Mouse (Mus musculus) liver, adult 2 months (tissue): ENCODE measurements around the gene Zmynd12. TPM values are rescaled to one million over a fixed set of nuclear protein-coding genes. Genes with fewer than 3 reads are reported as not detected.

Experiments
- DNase-seq: peaks from one replicate; pipeline ENCODE4 v3.0.0-alpha.2; 2011; ENCODE audit warnings: low read depth, low spot score; ENCODE audit errors: extremely low read depth
- H3K27ac ChIP-seq: fragments of 200-500 bp; replicated peaks from 2 replicates; pipeline ENCODE4 v1.5.1; 2012; ENCODE audit warnings: low read depth, mild to moderate bottlenecking, control low read depth, inconsistent platforms, low read length; ENCODE audit not compliant: insufficient read depth
- H3K27me3 ChIP-seq: fragments of 200-500 bp; 2 replicates; pipeline ENCODE4 v1.6.1; 2012; ENCODE audit warnings: mild to moderate bottlenecking, moderate library complexity, low read length, inconsistent platforms; ENCODE audit not compliant: control insufficient read depth, insufficient read depth
- H3K36me3 ChIP-seq: fragments of 200-500 bp; 2 replicates; pipeline ENCODE4 v1.6.1; 2012; ENCODE audit warnings: low read length, inconsistent platforms; ENCODE audit not compliant: control insufficient read depth, insufficient read depth
- H3K4me1 ChIP-seq: fragments of 200-500 bp; 2 replicates; pipeline ENCODE4 v1.6.1; 2011; ENCODE audit warnings: low read length; ENCODE audit not compliant: control insufficient read depth, insufficient read depth
- H3K4me3 ChIP-seq: fragments of 200-500 bp; 2 replicates; pipeline ENCODE4 v1.5.1; 2011; ENCODE audit warnings: low read depth, mild to moderate bottlenecking, control low read depth, low read length, moderate library complexity; ENCODE audit not compliant: insufficient read depth
- H3K79me2 ChIP-seq: fragments of 200-500 bp; 2 replicates; pipeline ENCODE4 v1.6.1; 2012; ENCODE audit warnings: inconsistent platforms, mild to moderate bottlenecking, low read length, moderate library complexity; ENCODE audit not compliant: control insufficient read depth, insufficient read depth
- H3K9ac ChIP-seq: fragments of 200-500 bp; 2 replicates; pipeline ENCODE4 v1.6.1; 2012; ENCODE audit warnings: low read depth, mild to moderate bottlenecking, control low read depth, inconsistent platforms, low read length
- CTCF ChIP-seq: fragments of 200-500 bp; IDR thresholded peaks from 2 replicates; pipeline ENCODE4 v1.5.1; 2011; ENCODE audit warnings: low read depth, low read length, control low read depth
- POLR2A ChIP-seq: fragments of 200-500 bp; IDR thresholded peaks from 2 replicates; pipeline ENCODE4 v1.6.1; 2011; ENCODE audit warnings: low read length, control low read depth; ENCODE audit not compliant: insufficient read depth; ENCODE audit errors: extremely low read depth
- WGBS: fragments of 180-500 bp; shearing (Covaris S2); methylation state at CpG from one replicate; pipeline ENCODE4 v1.1.7; 2018; 5-methylcytosine and 5-hydroxymethylcytosine counted together
- polyA plus RNA-seq: library from polyadenylated mRNA; depleted of rRNA; stranded (reverse); fragments of >200 nt; gene quantifications from 2 replicates; pipeline ENCODE4 v1.2.3, GENCODE M21; 2012
- total RNA-seq: library from RNA; depleted of rRNA; stranded (reverse); fragments of >200 nt; gene quantifications from 2 replicates; pipeline ENCODE4 v1.2.3, GENCODE M21; 2014

Gene Zmynd12
- total and polyA plus RNA-seq, 2 experiments, result 0.15 to 0.28 TPM

DNA sequence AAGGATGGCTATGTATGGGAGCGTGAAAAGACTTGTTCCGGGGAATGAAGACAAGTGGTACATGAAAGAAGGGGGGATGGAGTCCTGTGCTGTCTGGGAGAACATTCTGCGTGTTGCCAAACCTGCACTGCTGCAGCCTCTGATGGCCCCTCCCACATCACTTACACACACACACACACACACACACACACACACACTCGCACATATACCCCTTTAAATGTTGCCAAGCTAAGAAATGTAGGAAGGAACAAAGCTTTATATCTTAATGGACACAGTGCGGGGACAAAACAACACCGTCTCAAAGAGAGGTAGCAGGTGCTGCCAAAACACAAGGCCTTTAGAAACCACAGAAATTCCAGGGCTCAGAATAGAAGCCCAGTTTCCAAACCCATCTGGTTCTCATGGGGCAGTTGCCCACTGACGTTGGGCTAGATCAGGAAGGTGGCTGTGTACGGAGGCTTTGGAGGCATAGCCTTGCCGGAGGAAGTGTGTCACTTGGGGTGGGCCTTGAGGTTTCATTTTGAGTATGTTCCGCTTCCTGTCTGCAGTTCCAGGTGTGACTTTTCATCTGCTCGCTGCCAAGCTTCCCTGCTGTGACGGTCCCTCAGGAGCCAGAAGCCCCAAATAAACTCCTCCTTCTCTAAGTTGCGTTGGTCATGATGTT is 41.3 kb downstream of the Zmynd12 start:
- Histone ChIP-seq H3K4me1 (peaks cover 6% of the 10 kb centered on the region), H3K27ac (no peak overlapping the region), H3K27me3 (no peaks in the 10 kb centered on the region), H3K36me3 (no peaks in the 10 kb centered on the region), H3K9ac (no peak overlapping the region), H3K4me3 (no peak overlapping the region), H3K79me2 (no peaks in the 10 kb centered on the region)
- no peak for DNase-seq
- TF ChIP-seq CTCF, result no peak
- TF ChIP-seq POLR2A, result no peak
- 88% methylated on average over 13 of the region's 13 CpGs for WGBS

DNA sequence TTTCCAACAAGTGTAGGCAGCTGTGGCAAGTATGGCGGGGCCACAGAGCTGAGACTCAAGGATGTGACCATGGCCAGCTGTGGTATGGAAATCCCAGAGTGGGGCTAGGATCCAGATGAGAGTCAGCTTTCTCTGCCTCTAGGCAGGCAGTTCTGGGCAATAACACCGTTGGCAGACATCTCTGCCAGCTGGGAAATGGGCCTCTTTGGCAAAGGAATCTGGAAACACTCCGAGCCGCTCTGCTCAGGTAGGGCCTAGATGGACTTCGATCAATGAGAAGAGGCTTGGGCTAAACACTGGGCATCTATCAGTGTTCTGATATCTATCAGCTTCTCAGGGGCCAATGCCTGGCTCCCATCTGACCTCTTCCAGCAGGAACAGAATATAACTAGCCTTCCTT is 43.2 kb downstream of the Zmynd12 start:
- TF ChIP-seq POLR2A (no peak), CTCF (no peak)
- no peaks in the 10 kb centered on the region for H3K36me3 ChIP-seq
- no peaks in the 10 kb centered on the region for H3K79me2 ChIP-seq
- H3K4me3 ChIP-seq, result no peak overlapping the region
- no peak overlapping the region for H3K9ac ChIP-seq
- no peak overlapping the region for H3K27ac ChIP-seq
- H3K4me1 ChIP-seq, result peaks cover 6% of the 10 kb centered on the region
- 38% methylated on average over 5 of the region's 5 CpGs for WGBS
- H3K27me3 ChIP-seq, result no peaks in the 10 kb centered on the region
- DNase-seq, result peak; percentile 76

DNA sequence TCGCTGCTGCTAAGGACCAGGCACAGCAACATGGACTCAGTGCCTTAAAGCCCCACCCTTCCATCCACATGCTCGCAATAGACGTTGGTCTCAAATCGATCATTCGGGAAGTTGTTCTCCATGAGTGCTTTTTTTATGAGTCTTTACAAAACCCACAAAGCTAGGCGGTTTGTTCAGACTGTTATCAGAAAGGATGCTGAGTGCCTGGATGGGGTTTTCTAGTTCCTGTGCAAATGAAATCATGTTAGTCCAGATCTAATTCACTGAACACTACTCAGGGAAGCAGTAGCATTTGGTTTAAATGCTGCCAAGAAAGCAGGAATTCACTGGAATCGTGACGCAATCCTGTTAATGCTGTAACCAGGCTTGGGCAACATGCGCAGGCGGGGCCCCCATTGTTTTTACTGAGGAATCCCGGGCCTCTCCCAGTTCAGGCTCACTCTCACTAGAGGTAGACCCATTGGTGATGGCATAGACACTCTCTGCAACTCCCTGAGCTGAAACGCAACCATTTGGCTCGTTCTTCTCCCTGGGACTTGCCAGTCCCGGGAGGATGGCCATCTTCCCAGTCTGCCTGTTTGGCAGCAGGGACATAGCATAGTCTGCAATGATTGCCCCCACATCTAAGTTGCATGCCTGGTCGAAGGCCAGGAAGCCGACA is 45.2 kb downstream of the Zmynd12 start:
- WGBS, result 34% methylated on average over 16 of the region's 16 CpGs
- no peak overlapping the region for H3K9ac ChIP-seq
- no peaks in the 10 kb centered on the region for H3K79me2 ChIP-seq
- TF ChIP-seq CTCF, result no peak
- no peak for TF ChIP-seq POLR2A
- no peak overlapping the region for H3K4me3 ChIP-seq
- peak; percentile 82 for DNase-seq
- H3K27ac ChIP-seq, result no peak overlapping the region
- H3K27me3 ChIP-seq, result no peaks in the 10 kb centered on the region
- H3K36me3 ChIP-seq, result no peaks in the 10 kb centered on the region
- H3K4me1 ChIP-seq, result peaks cover 6% of the 10 kb centered on the region

DNA sequence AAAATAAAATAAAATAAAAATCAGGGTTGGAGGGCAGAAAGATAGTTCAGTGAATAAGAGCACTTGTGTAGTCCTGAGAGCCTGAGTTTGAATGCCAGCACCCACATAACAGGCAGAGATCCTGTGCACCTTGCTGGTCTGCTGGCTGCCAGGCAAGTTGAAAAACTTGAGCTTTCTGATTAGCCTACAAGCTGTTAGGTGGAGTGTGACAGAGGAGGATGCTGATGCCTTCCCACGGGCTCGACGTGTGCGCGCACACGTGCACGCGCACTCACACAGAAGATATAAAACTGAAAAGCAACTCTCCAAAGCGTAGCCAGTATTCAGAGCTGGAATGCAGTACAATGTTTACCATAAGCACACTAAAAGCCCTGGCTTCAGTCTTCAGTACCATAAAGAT is 49.9 kb downstream of the Zmynd12 start:
- H3K4me3 ChIP-seq, result no peak overlapping the region
- no peaks in the 10 kb centered on the region for H3K27me3 ChIP-seq
- WGBS, result 88% methylated on average over 9 of the region's 9 CpGs
- no peak overlapping the region for H3K9ac ChIP-seq
- TF ChIP-seq CTCF (no peak), POLR2A (no peak)
- H3K36me3 ChIP-seq, result no peaks in the 10 kb centered on the region
- no peak for DNase-seq
- H3K79me2 ChIP-seq, result no peaks in the 10 kb centered on the region
- no peak overlapping the region for H3K27ac ChIP-seq
- peaks cover 5% of the 10 kb centered on the region for H3K4me1 ChIP-seq

DNA sequence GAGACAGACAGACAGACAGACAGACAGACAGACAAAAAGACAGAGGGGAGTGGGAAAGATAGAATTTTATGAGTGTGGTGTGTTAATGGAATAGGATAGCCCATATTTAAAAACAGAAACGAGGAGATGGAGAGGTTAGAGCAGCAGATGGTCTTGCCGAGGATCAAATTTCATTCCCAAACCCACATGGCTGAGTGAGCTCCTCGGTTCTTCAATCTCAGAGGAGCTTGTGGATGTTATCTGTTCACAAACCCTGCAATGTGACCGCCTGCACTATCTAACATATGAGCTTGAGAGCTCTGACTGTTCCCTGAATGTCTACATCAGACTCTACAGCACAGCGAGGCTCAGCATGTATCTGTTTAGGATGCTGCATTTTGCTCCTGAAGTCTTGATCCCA is 50.5 kb downstream of the Zmynd12 start:
- H3K27ac ChIP-seq, result no peak overlapping the region
- H3K4me3 ChIP-seq, result no peak overlapping the region
- no peaks in the 10 kb centered on the region for H3K36me3 ChIP-seq
- H3K4me1 ChIP-seq, result peaks cover 3% of the 10 kb centered on the region
- DNase-seq, result no peak
- H3K9ac ChIP-seq, result no peak overlapping the region
- H3K27me3 ChIP-seq, result no peaks in the 10 kb centered on the region
- no peaks in the 10 kb centered on the region for H3K79me2 ChIP-seq
- 49% methylated on average over 5 of the region's 5 CpGs for WGBS
- TF ChIP-seq POLR2A (no peak), CTCF (no peak)

DNA sequence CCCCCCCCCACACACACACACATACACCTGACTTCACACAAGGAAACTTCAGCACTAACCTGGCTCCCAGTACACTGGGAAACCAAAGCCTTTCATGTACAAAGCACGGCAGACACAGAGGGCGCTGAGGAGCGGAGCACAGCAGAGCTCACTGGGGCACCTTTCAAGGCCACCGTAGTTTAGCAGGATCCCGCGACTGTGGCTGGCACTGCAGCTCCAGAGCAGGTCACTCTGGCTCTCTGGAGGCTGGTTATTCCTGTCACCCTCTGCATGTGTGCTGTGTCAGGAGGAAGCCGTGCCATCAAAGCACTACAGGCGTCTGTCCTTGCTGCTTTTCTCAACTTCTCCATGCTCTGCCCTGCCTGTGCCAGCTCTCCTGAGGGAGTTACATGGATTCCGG is 60.4 kb downstream of the Zmynd12 start:
- TF ChIP-seq CTCF (no peak), POLR2A (no peak)

More for the DNA sequence above, 60.4 kb downstream of the Zmynd12 start:
- Histone ChIP-seq H3K79me2 (no peaks in the 10 kb centered on the region), H3K4me3 (no peak overlapping the region), H3K36me3 (no peaks in the 10 kb centered on the region), H3K27me3 (no peaks in the 10 kb centered on the region), H3K4me1 (no peaks in the 10 kb centered on the region), H3K9ac (no peak overlapping the region), H3K27ac (no peak overlapping the region)
- 54% methylated on average over 9 of the region's 9 CpGs for WGBS
- no peak for DNase-seq
